Mouse (Mus musculus) heart, postnatal 25 days (tissue): ENCODE measurements around the gene Tesc. TPM values are rescaled to one million over a fixed set of nuclear protein-coding genes. Genes with fewer than 3 reads are reported as not detected.
A peak's percentile ranks its signal among the peaks of the same experiment; 100 is the strongest.

Source experiments
- DNase-seq: peaks from one replicate; pipeline ENCODE4 v3.0.0; 2022; ENCODE audit warnings: low spot score
- intact Hi-C: fragments of 180-260 bp; cut with DNase I; formaldehyde crosslinking; loops from one replicate; pipeline ENCODE4 v1.15.1; 2025
- total RNA-seq, 2 experiments: library from RNA; stranded (reverse); gene quantifications; 2 replicates each; pipeline ENCODE4 v1.2.3; 2021

The Tesc gene
- total RNA-seq, 2 experiments from 2014 or later: 192 to 217 TPM

- intact Hi-C loops: no loop called here
- no peak for DNase-seq
Observed at GRCm38 (mm10) chr5:118036888-118037797, 9.6 kb downstream of the Tesc start.

- no peak for DNase-seq
- intact Hi-C loops: no loop called here
Observed at GRCm38 (mm10) chr5:118037798-118038484, 10.4 kb downstream of the Tesc start.

- intact Hi-C loops: no loop called here
- DNase-seq: no peak
Observed at GRCm38 (mm10) chr5:118039241-118039668, 11.7 kb downstream of the Tesc start.

GRCm38 (mm10) chr5:118042599-118042998 lies 15.1 kb downstream of the Tesc start:
- intact Hi-C loops: no loop called here
- no peak for DNase-seq

- DNase-seq: no peak
- intact Hi-C loops: no loop called here
Observed at GRCm38 (mm10) chr5:118043761-118044160, 16.2 kb downstream of the Tesc start.

GRCm38 (mm10) chr5:118044907-118045306 lies 17.4 kb downstream of the Tesc start:
- DNase-seq: no peak
- intact Hi-C loops: no loop called here

- DNase-seq: no peak
- intact Hi-C loops: no loop called here
Observed at GRCm38 (mm10) chr5:118045385-118045784, 17.8 kb downstream of the Tesc start.

GRCm38 (mm10) chr5:118047091-118047757 lies 19.7 kb downstream of the Tesc start:
- intact Hi-C loops: no loop called here
- DNase-seq: no peak

- intact Hi-C loops: no loop called here
- DNase-seq: no peak
Observed at GRCm38 (mm10) chr5:118048412-118048811, 20.9 kb downstream of the Tesc start.

GRCm38 (mm10) chr5:118048928-118049327 lies 21.4 kb downstream of the Tesc start:
- no peak for DNase-seq
- intact Hi-C loops: no loop called here

- intact Hi-C loops: no loop called here
- DNase-seq: no peak
Observed at GRCm38 (mm10) chr5:118050743-118051142, 23.2 kb downstream of the Tesc start.

- intact Hi-C loops: no loop called here
- no peak for DNase-seq
Observed at GRCm38 (mm10) chr5:118051981-118052662, 24.6 kb downstream of the Tesc start.

GRCm38 (mm10) chr5:118053205-118053604 lies 25.7 kb downstream of the Tesc start:
- intact Hi-C loops: no loop called here
- no peak for DNase-seq

GRCm38 (mm10) chr5:118057508-118058111 lies 30.1 kb downstream of the Tesc start:
- intact Hi-C loops: no loop called here
- peak; percentile 39 for DNase-seq

GRCm38 (mm10) chr5:118058858-118059257 lies 31.3 kb downstream of the Tesc start:
- DNase-seq: no peak
- intact Hi-C loops: no loop called here

GRCm38 (mm10) chr5:118059646-118060045 lies 32.1 kb downstream of the Tesc start:
- intact Hi-C loops: no loop called here
- no peak for DNase-seq

GRCm38 (mm10) chr5:118061391-118061790 lies 33.8 kb downstream of the Tesc start:
- DNase-seq: no peak
- intact Hi-C loops: no loop called here

GRCm38 (mm10) chr5:118063181-118063621 lies 35.7 kb downstream of the Tesc start:
- DNase-seq: no peak
- intact Hi-C loops: no loop called here

GRCm38 (mm10) chr5:118064284-118064901 lies 36.9 kb downstream of the Tesc start:
- DNase-seq: no peak
- intact Hi-C loops: no loop called here
